Mouse (Mus musculus): ENCODE measurements at regions not wholly inside any gene's neighbourhood (a gene's known extent, or its start where the extent isn't known, plus 50 kb on each side); places are given as distances from the start of the nearest gene placed in this dataset.

DNA sequence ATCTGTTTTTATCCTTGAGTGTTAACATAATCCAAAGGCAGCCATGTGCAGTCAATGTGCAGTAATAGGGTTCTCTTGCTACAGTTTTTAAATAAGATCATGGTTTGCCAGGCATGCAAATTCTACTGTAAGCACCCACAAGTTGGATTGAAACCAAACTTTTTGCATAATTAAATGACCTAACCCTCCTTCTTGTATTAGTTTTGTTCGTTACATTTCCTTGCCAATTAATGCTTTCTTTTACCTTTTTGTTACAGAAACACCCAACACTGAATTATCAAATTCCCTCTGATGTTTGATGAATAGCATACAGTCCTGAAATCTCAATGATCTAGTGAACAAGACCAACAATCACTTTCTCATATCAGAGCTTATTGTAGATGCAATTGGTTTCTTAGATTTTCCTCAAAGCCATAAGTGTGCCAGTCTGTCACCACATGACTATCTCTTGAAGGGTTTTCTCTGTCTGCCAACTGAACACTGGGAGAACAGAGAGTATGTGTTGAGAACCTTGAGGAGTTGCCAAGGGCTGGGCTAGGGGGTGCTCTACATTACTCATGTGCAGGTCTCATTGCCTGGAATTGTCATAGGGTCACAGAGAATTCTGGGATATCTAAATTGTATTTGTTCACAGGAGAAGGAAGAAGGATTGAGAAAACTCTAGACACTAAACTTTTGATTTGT, 1060.4 kb downstream of the Gsdmc2 start:
- TF ChIP-seq CTCF (IDR thresholded peaks at IDR 0.05): no peak
- in situ Hi-C loops (cut with MboI; ENCODE audit: low pct_unique_long_range_greater_than_20kb): no loop called here
- POLR2A ChIA-PET: no interaction called here
- CTCF ChIA-PET: no interaction called here
- ATAC-seq: no peak
- no peak for DNase-seq (ENCODE audit: low read depth, low spot score)
- H3K27me3 ChIP-seq: no peaks in the 10 kb centered on the region

DNA sequence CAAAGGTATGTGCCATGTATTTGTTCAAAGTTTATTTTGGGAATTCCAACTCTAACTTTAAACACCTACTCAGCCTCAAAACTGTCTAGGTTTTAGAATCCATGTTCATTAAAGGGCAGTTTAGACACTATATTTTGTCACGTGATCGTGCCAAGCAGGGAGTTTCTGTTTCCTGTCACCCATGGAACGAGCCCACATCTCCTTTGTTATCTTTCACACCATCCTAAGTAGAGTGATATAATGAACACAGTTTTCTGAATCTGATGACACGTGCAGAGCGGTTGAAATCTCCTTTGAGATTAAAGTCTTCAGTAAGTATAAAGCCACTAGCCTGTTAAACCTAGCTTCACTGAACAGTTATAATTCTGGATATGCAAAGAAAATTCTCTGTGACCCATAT, 1066.1 kb downstream of the Gsdmc2 start:
- POLR2A ChIA-PET: no interaction called here
- H3K27me3 ChIP-seq: no peaks in the 10 kb centered on the region
- ATAC-seq (no peak), DNase-seq (ENCODE audit: low read depth, low spot score) (no peak)
- TF ChIP-seq CTCF (IDR thresholded peaks at IDR 0.05): no peak
- CTCF ChIA-PET: no interaction called here
- in situ Hi-C loops (cut with MboI; ENCODE audit: low pct_unique_long_range_greater_than_20kb): no loop called here

DNA sequence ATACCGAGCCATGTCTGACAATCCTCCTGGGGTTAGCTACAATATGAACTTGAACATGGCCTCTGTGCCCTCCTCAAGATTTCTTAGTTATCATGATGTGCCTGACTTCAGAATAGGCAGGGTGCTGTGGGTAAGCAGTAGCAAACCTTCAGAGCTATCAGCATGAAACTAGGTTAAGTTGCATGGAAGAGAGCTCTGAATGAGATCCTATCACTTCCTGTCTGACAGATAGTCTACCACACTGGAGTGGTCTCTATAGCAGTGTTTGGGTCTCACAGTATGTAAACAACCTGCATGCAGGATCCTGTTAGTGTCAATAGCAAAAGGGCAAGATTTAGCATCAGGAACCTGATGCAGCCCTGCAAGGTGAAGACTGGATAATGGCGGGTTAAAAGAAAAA, 1092.3 kb downstream of the Gsdmc2 start:
- in situ Hi-C loops (cut with MboI; ENCODE audit: low pct_unique_long_range_greater_than_20kb): no loop called here
- ChIA-PET POLR2A (no interaction called here), CTCF (no interaction called here)
- no peak for TF ChIP-seq CTCF (IDR thresholded peaks at IDR 0.05)
- no peak for ATAC-seq
- DNase-seq (ENCODE audit: low read depth, low spot score): no peak
- H3K27me3 ChIP-seq: no peaks in the 10 kb centered on the region

DNA sequence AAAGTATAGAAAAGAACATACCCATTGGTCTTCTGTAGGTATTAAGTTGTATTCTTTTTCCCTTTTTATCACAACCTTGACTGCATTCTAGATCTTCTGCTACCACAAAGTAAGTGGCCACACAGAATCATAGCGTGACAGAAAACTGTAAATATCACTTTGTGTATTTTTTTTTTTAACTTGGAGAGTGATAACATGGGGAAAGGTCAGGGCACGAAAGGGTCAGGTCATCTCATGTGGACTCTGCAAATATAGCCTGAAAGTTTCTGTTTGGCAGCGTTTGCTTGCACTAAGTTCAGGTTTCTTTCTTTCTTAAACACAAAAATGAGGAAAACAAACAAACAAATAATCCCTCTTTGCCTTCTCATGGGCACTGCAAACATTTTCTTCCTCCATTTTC, 1101.1 kb downstream of the Gsdmc2 start:
- POLR2A ChIA-PET: no interaction called here
- CTCF ChIA-PET: no interaction called here
- in situ Hi-C loops (cut with MboI; ENCODE audit: low pct_unique_long_range_greater_than_20kb): no loop called here
- no peak for ATAC-seq
- no peaks in the 10 kb centered on the region for H3K27me3 ChIP-seq
- no peak for DNase-seq (ENCODE audit: low read depth, low spot score)
- TF ChIP-seq CTCF (IDR thresholded peaks at IDR 0.05): no peak

DNA sequence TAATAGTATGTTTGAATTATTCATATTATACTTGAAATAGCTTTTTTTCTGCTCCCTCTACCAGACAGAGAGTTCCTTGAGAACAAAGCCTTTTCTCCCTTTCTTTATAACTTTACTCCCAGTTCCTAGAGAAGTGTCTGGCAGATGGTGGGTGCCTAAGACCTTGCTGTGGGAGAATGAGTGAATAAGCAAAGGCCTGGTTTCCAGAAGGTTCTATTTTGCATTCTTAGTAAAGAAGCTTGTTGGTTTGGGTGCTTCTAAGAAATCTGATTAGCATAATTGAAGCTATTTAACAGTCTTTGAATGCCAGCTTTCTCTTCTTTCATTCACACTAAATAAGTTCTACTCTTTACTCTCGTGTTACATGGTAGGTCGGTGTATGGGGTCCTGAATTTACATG, 1104.2 kb downstream of the Gsdmc2 start:
- no peak for DNase-seq (ENCODE audit: low read depth, low spot score)
- H3K27me3 ChIP-seq: no peaks in the 10 kb centered on the region
- ChIA-PET CTCF (interaction anchor here (0.6 to 1.3 kb wide), 6 partner anchors 10 to 212 kb away, joined by 3 to 6 read pairs (median 3); no protein-coding TSS in a partner anchor), POLR2A (no interaction called here)
- no peak for TF ChIP-seq CTCF (IDR thresholded peaks at IDR 0.05)
- ATAC-seq: no peak
- in situ Hi-C loops (cut with MboI; ENCODE audit: low pct_unique_long_range_greater_than_20kb): no loop called here

DNA sequence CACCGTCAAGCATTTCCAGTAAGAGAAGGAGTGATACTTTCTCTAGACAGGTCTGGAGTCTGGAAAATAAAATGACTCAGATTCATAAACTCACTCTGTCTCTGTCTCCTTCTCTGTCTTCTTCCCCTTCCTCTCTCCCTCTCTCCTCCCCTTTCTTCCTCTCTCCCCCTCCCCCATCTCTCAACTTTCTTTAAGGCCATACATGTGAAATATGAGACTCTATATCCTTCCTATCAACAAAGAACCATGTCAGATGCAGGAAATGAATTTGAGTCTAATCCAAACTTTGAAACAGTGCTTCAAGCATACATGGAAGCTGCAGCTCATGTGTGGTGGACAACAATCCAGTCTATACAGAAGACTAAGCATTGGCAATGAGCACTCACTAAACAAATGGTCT, 1109.6 kb downstream of the Gsdmc2 start:
- in situ Hi-C loops (cut with MboI; ENCODE audit: low pct_unique_long_range_greater_than_20kb): no loop called here
- no peak for TF ChIP-seq CTCF (IDR thresholded peaks at IDR 0.05)
- no peaks in the 10 kb centered on the region for H3K27me3 ChIP-seq
- ChIA-PET POLR2A (no interaction called here), CTCF (no interaction called here)
- no peak for ATAC-seq
- no peak for DNase-seq (ENCODE audit: low read depth, low spot score)

DNA sequence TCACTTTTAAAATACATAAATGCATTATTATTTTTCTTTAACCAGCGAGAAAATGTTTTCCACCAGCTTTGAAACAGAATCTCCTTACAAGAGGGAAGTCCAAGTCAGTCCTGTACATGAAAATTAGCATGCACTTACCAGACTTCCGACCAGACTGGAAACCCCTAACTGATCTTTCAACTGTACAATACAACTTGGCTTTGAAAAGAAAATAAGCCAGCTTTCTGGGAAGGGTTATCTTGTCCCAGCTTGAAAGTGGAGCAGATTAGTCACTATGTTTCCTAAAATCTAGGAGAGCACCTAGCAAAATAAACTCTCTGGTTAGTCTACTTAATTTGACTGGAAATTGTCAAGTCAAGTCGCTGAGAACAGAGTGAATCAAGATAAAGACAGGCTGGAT, 1110.1 kb downstream of the Gsdmc2 start:
- POLR2A ChIA-PET: no interaction called here
- H3K27me3 ChIP-seq: no peaks in the 10 kb centered on the region
- in situ Hi-C loops (cut with MboI; ENCODE audit: low pct_unique_long_range_greater_than_20kb): no loop called here
- no peak for ATAC-seq
- no peak for TF ChIP-seq CTCF (IDR thresholded peaks at IDR 0.05)
- no peak for DNase-seq (ENCODE audit: low read depth, low spot score)
- CTCF ChIA-PET: no interaction called here

DNA sequence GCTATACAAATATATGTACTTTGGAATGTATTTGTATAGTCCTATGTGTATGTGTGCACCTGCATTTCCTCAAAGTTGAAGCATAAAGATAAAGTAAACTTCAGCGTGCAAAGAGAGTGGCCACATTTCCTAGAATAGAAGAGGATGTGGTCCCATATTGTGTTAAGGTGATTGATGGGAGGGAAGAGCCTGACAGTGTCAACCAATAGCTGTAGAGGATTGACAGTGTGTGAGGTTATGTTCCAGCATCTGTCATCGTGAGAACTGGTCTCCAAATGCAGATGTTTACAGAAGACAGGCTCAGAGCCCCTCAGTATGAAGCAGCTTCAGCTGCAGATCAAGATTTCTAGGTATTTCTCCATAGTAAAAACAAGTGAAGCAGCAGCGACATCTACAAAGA, 1114.5 kb downstream of the Gsdmc2 start:
- no peak for ATAC-seq
- in situ Hi-C loops (cut with MboI; ENCODE audit: low pct_unique_long_range_greater_than_20kb): no loop called here
- TF ChIP-seq CTCF (IDR thresholded peaks at IDR 0.05): no peak
- ChIA-PET CTCF (no interaction called here), POLR2A (no interaction called here)
- no peaks in the 10 kb centered on the region for H3K27me3 ChIP-seq
- no peak for DNase-seq (ENCODE audit: low read depth, low spot score)

DNA sequence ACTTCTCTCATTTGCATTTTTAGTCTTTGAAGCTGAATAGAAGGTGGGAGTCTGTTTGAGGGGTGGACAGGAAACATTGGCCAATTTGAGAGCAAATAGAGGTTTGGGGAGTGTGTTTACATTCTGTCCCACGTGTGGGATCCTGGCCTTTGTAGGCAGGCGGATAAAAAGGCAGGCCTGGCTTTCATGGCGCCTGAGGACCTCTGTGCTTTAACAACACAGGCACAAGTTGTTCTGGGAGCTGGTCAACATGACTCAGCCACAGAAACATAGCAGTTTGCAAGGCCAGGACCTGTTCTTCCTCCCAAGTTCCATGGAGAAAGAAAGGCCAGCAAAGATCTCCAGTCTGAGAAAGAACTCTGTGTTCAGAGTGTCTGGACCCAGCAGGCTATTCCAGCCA, 1130.7 kb downstream of the Gsdmc2 start:
- no peak for DNase-seq (ENCODE audit: low read depth, low spot score)
- H3K27me3 ChIP-seq: no peaks in the 10 kb centered on the region
- CTCF ChIA-PET: interaction anchor here (1.2 kb wide), 1 partner anchor 13 kb away, joined by 4 read pairs; no protein-coding TSS in a partner anchor
- in situ Hi-C loops (cut with MboI; ENCODE audit: low pct_unique_long_range_greater_than_20kb): no loop called here
- POLR2A ChIA-PET: no interaction called here
- no peak for ATAC-seq
- TF ChIP-seq CTCF (IDR thresholded peaks at IDR 0.05): no peak

DNA sequence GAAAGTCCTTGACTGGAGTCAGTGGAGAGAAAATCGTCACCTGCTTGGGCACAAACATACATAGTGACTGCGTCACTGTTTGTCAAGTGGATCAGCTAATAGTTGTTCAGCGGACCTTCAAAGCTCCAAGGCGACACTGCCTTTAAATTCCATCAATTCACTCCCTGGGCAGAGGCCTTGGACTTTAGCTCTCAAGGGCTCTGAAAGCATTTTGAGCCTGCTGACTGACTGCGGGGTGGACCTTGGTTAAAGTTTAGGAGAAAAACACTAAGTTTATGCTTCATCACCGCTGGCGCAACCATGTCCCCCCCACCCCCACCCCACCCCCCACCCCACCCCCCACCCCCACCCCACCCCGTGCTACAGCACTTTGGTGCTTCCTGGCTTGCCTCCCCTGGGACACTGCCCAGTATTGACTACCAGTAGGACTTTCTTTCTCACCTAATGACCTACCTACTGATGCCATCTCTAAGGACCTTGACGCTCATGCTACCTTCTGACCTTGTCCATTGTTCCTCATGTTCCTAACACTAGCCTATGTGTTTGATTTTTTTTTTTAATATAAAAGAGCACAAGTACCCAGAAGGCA, 1132.3 kb downstream of the Gsdmc2 start:
- no peak for TF ChIP-seq CTCF (IDR thresholded peaks at IDR 0.05)
- ATAC-seq (no peak), DNase-seq (ENCODE audit: low read depth, low spot score) (no peak)
- H3K27me3 ChIP-seq: no peaks in the 10 kb centered on the region
- POLR2A ChIA-PET: interaction anchor here (0.7 kb wide), 1 partner anchor 723 kb away, joined by 3 read pairs; no protein-coding TSS in a partner anchor
- CTCF ChIA-PET: interaction anchor here (1.5 kb wide), 1 partner anchor 15 kb away, joined by 5 read pairs; no protein-coding TSS in a partner anchor
- in situ Hi-C loops (cut with MboI; ENCODE audit: low pct_unique_long_range_greater_than_20kb): no loop called here

DNA sequence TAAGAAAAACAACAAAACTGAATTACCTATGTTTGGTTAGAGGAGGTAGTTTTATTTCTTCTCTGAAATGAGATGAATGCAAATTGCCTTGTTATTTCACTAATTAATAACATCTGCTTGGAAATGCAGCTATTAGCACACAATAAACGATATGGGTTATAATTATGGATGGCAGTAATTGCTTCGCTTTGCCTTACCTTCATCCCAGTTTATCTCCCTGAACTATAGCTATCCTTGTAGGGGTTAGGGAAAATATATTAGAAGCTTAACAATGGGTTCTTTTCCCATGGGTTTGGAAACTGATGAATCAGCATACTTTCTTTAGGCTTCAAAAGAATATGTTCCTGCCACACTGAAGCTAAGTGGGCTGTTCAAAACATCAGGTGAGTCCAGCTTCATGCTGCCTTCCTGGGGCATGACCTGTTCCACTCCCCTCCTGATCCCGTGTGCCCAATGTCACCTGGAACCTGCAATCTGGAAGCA, 1132.9 kb downstream of the Gsdmc2 start:
- no peak for DNase-seq (ENCODE audit: low read depth, low spot score)
- ATAC-seq: no peak
- no peaks in the 10 kb centered on the region for H3K27me3 ChIP-seq
- ChIA-PET POLR2A (no interaction called here), CTCF (interaction anchor here (1.5 kb wide), 1 partner anchor 15 kb away, joined by 5 read pairs; no protein-coding TSS in a partner anchor)
- no peak for TF ChIP-seq CTCF (IDR thresholded peaks at IDR 0.05)
- in situ Hi-C loops (cut with MboI; ENCODE audit: low pct_unique_long_range_greater_than_20kb): no loop called here

All from Patski (cell line).